Mouse (Mus musculus): ENCODE measurements at regions not wholly inside any gene's neighbourhood (a gene's known extent, or its start where the extent isn't known, plus 50 kb on each side); places are given as distances from the start of the nearest gene placed in this dataset.

DNA sequence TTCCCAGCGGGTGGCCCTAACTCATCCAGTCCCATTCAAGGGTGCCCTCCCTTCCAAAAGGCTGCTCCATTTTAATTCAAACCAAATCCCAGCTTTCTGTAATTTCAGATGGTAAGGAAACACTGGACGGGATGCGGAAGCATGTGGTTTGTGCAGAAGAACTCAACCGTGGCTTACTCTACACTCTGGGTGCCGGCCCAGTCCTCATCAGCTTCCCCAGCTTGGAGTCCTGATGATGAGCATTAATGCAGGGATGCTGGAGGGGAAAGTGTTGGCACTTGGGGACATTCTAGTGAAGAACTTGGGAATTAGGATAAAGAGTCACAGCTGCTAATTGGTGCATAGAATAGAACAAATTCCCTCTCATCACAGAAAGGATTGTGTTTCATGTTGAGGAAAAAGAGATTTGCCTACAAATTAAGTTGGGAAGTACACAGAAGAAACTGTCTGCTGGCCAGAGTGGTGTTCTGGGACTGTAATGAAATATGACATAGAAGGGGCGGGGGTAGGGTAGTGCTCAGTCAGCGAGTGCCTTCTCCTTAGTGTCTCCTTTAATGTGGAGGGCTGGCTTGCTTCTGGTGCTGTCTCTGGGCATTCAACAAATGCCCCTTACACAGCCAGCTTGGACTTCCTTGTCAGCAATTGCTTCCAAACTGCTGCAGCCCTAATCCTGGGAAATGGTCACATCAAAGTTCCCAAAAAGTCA is 285.0 kb upstream of the Bmper start:
- no peak for DNase-seq (ENCODE audit: low spot score)

DNA sequence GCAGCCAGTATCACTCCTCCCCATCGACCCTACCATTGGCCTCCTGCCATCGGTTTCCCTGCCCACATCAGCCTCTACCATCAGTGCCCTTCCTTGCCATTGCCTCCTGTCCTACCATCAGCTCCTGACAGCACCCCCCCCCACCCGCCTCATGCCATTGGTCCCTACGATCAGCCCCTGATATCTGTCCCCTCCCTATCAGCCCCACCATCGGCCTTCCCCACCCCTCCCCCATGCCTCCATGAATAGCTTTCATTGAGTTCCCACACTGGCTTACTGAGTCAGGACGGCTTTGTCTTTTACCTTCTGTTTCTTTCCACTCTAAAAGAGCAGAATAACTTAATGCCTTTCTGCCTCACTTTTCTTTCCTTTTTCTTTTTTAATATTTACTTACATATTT is 277.9 kb upstream of the Bmper start:
- DNase-seq (ENCODE audit: low spot score), result no peak

DNA sequence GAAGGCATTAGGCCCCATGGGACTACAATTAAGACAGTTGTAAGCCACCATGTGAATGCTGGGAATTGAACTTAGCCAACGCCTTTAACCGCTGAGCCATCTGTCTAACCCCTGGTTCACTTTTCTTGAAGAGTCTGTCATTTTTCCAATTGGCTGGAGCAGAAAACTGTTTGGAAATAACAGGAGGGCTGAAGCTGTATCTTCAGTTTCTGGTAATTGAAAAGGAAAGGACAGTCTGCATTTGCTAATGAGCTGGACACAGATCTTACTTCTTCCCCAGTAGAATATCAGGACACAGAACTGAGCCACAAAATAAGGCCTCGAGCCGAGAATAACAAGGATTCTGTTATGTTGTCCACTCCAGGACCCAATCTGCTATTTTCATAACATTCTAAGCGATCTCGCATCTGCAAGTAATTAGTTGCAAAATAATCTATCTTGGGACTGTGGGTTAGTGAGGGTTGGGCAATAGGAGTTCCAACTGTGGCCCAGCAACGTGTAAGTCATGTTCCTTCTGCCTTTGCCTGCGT is 277.4 kb upstream of the Bmper start:
- no peak for DNase-seq (ENCODE audit: low spot score)

DNA sequence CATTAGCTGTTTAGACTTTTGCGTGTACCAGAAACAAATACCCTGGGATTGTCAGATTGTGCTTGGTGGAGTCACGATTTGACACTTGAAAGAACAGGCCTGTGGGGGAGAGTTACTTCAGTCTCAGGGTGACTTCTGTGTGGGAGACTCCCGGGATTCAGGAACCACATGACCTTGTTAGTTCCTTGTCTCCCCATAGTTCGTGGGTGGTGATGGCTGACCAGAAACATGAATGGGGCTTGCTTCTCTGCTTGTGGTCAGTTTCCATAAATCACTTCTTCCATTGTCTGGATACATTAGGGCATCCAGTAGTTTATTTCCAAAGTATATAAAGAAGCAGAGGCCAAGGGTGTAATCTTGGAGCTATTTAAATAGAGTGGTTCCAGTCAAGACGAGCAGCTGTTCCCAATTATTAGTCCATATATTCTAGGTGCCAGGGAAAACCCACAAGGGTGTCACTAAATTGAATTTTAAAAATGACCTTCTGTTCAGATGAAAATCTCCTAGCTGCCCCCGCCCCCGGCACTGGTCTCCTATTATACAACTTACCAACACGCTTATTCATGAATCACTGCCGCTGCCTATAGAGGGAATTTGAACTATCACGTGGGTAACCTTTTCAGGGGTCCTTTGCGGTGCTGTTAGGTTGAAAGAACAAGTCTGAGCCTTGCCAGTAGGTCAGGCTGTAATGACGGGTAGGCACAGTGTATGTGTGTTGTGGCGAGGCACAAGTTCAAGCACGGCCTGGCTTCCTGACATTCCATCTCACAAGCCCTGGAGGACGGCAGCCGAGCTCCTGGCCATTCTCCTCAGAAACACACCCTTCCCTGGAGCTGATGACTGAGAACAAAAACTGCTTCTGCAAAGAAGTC is 270.1 kb upstream of the Bmper start:
- DNase-seq (ENCODE audit: low spot score), result no peak

DNA sequence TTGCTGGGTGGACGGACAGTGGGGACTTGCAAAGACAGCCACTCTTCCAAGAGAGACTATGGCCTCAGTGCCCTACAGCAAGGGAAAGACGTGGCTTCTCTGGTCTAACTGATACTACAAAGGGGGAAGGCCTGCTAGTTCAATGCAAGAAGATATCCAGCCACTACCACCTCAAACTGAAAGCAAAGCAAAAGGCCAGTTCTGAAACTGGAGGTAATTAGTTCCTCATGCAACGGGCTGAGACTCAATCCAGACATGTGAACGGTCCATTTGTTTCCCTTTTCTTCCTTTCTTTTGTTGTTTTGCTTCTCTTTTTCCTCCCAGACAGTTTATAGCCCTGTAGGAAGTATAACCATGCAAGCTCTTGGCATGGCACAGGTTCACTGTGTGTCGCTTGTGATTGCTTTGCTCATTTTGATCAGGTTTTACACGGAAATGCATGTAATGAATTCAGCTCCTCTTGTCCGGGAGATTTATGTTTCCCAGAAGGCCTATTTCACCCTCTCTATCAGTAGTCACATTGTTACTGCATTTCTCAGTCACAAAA is 260.5 kb upstream of the Bmper start:
- no peak for DNase-seq (ENCODE audit: low spot score)

DNA sequence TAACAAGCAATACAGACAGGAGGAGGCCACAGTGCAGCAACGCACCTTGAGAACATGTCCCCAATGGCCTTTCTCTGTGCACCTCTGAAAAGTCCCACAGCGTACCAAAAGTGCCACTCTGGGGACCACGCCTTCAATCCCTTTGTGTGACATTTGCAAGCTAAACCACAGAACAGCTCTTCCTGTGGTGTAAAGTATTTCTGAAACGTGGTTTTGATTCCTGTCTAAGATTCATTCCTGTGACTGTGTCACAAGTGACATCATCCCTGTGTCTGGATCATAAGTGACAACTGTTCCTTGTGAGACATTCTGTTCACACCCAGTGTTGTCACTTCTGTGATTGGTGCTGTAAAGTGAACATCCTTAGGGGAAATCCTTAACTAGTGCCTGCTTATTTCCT is 251.6 kb upstream of the Bmper start:
- no peak for DNase-seq (ENCODE audit: low spot score)

DNA sequence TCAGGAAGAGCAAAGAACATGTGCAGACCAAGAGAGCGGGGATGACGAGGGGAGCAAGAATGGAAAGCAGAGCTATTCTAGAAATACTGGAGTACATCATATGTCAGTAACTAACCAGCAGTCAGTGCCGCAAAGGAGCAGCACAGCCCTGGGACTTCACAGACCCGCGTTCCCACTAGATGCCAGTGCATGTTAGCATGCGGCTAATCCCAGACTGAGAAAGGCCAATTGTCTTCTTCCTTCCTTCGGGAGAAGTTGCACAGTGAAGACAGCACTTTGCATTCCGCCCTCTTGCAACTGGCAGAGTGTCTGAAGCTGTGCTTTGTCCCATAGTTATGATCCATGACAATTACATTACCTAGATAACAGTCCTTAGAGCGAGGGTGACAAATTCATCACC is 246.1 kb upstream of the Bmper start:
- no peak for DNase-seq (ENCODE audit: low spot score)

DNA sequence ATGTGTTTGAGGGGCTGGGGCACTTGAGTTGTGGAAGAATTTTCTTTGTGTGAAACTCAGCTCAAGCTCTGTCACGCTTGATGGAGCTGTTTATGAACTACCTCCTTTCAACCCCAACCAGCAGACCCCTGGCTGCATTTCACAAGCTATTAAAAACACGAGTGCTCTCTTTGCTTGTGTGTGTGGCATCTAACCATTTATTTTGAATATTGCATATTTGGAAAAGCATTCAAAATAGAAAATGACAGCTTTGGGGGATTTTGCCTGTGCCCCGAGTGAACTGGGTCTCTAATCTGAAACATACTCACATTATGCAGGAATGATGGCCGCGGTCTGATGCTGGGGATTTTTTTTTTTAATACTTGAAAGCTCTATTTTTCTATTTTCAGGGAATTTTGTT is 243.2 kb upstream of the Bmper start:
- DNase-seq (ENCODE audit: low spot score), result no peak

DNA sequence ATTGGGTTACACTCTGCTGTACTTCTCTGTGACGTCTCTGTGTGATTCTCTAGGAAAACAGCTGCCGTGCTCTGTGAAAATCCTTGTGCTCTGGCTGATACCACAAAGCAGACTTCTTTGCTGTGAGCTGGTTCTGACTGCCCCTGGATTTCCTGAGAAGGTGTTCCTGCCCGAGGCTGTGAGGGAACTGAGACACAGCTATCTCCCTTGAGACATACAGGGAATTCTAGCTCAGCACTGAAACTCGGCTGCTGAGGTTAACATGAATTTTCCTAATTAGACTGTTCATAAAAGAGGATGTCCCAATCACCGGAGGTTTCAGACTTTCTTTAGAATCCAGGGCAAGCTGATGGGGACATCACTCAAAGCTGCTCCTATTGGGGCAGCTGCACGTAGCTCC is 233.4 kb upstream of the Bmper start:
- DNase-seq (ENCODE audit: low spot score), result no peak

DNA sequence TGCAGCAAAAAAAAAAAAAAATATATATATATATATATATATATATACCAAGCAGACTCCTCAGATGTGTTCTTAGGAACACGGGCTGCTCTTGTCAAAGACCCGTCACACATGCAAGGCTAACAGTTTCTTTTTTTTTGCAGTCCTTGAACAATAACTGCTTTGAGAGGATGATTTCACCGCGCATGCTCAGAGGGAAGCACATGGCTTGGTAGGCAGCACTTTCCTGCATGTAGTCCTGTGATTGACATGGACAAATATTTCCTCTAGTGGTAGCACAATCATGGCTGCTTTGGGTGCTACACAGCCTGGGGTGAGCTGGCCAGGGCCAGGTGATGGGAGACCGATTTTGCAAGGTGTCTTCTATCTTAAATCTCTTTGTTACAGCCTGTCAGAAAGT is 229.3 kb upstream of the Bmper start:
- DNase-seq (ENCODE audit: low spot score), result no peak

DNA sequence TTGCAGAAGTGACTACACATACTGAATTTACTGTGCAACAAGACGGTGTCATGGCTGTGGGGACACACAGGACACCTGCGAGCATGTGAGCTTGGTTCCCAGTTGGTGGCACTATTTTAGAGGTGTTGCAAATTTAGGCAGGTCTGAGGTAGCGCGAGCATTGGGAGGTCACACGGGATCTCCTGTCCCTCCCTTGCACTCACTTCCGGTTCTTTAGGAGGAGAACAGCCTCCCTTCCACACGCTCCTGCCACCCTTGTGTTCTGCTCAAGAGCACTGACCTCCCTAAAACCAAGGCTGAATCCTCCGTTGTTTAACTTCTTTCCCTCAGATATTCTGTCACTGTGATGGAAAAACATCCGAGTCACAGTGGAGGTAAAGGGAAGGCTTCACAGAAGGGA is 227.3 kb upstream of the Bmper start:
- DNase-seq (ENCODE audit: low spot score), result no peak

DNA sequence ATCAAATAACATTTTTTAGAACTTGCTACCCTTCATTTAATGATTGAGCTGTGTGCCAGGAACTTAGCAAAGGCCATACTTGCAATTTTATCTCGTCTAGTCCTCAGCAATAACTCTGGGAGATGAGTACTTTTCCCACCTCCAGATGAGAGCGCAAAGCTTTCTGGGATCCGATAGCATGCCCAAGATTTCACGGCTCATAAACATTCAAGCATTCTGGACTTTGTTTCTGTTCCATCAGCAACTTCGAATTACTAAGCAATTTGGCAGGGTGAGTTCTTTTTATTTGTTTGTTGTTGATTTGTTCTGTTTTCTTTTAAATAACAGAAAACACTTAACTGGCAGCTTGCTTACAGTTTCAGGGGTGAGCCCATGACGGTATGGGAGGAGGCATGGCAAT is 224.6 kb upstream of the Bmper start:
- DNase-seq (ENCODE audit: low spot score), result no peak

DNA sequence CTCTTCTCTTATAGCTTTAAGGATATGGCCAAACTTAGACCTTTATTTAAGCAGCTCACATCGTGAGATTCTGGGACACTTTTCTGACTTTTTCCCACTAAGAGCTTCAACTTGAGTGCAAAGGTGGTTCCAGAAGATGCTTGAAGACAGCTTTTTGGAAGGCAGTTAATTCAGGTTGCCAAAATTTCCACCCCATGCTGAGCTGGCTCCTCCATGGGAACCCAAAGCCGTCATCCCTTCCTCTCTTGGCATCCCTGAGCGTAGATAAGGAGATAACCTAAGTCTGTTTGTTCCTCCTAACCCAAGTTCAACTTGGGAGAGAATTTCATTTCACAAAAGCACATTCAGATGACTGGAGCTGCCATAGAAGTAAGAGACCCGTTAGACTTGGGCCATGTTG is 223.7 kb upstream of the Bmper start:
- no peak for DNase-seq (ENCODE audit: low spot score)

DNA sequence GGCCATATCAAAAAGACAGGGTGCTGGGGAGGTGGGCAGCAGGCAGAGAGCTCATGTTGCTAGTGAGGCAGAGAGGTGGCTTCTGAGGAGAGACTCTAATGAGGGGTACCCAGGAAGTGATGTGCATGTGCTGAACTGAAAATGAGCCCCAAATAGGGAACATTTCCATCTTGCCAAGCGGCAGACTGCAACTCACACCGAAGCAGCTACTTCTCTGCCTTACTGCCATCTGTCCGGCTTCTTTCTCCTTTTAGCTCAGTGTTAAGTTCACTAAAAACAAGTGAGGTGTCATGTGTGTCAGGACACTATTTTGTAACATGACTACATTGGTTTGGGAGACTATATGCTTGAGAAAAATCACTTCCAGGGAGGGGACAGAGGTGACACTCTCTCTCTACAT is 222.7 kb upstream of the Bmper start:
- no peak for DNase-seq (ENCODE audit: low spot score)

DNA sequence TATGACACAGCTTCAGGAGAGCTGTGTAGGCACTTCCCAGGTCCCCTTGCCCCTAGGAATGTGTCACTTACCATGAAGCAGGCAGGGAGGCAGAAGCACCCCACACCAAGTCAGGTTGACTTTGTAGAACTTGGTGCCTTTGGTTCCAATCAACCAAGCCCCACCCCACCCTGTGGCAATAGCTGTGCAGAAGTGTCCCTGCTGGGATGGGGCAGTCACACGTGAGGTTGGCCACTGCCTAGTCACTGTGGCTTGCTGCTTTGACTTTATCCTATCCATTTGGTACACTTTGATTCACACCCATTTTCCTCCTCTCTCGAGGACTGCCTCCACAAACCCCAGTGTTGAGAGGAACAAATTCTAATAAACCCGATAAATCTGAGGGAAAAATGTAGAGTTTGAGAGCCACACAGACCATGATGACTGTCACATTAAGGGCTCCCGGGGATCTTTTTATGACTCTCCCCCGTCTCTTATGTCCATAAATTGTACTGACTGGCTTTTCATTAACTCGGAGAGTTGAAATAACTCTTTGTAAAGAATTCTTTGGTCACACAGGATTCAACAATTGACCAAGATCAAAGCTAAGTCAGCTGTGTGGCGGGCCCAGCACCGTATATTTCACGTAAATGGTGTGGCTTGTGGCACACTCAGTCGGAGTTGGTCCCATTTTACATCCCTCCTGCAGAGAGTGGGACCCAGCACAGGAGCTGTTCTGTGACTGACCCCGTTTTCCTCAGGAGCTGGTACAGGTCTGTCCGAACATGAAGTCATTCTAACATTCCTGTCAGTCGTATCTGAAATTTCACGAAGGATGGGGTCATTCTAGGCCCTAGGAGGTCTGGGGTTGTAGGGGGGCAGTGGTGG is 219.4 kb upstream of the Bmper start:
- DNase-seq (ENCODE audit: low spot score), result no peak

DNA sequence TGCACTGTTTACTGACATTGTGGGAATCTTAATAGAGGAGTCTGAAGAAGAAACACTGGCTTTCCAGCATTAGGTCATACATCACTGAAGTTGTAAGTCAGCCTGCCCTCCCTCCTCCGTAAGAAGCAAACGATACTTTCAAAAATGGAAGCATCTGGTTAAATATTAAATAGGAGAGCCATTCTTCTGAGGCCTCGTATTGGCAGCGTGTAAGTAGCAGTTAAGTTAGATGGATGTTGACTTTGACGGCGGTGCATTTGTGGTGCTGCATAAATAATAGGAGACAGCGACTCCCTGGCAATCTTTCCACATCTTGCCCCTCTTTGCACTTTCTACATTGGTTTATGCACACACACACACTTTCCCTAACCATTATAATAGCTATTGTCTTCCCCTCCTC is 217.9 kb upstream of the Bmper start:
- no peak for DNase-seq (ENCODE audit: low spot score)

DNA sequence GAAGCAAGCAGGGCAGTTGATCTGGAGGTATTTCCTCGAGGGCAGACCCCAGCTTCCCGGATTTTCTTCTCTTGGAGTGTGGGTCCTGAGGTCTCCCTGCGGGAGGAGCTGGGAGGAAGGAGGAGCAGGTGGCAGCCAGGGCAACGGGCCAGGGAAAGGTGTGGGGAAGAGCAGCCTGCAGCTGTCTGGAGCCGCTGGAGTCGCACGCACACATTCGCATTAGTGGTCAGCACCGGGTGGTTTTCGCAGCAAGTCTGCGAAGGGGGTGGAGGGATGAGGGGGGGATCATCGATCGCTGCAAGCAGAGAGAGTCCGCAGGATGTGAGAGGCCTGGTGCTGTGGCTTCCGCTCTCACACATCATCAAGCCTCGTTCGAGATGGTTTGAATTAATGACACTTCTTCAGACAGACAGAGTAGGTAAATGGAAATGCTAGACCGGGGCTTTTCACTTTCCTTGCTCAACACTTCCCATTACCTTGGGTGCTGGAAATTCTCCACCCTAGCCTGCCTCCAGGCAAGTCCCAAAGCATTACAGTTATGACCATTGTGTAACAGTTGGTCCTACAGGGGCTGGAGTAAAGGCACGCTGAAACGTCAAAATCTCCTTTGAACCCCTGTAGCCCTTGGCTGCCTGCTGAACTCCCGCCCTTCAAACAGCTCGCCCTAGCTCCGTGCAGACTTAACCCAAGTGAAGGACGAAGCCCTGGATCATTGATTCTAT is 213.3 kb upstream of the Bmper start:
- DNase-seq (ENCODE audit: low spot score), result no peak

DNA sequence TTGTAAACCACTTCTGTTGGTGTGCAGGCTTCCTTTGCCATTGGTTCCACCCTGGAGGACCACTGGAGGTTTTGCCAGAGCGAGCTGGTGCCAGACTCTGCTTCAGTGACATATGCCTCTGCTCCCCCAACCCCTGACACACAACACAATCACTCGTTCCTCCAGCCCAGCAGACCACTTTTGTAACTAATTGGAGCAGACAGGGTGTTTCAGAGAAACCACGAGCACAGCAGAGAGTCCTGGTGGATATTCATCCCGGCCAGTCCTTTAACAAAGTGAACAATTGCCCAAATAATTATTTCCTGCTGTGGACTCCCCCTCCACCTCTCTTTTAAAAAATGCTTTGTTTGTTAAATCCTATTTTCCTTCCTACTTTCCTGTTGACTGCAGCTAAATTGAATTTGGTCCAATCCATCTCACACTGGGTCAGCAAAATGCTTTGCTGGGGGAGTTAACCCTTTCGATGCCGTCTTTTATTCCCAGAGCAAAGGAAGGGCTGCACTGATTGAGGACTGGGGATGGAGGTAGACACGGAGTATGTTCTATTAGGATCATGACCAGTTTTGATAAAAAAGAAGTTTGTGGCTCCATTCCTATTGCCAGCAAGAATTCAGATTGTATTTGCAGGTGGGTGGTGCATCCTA is 211.4 kb upstream of the Bmper start:
- no peak for DNase-seq (ENCODE audit: low spot score)

DNA sequence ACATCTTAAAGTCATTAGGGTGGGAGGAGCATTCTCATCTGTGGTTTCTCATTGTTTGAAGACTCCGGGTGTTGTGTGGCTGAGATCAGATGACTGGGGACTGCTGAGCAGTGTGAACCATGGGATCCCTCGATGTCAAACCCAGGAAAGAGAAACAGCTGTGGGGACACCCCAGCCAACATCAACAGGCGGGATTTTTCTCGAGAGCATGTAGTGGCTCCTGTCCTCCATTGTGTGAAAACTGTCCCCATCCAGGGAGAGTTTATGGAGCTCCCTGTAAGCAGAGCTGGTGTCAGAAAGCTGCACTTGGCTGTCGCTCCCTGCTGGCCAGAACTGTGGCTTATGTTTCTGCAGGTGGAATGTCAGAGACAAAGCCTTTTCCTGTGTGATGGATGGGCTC is 210.7 kb upstream of the Bmper start:
- no peak for DNase-seq (ENCODE audit: low spot score)

DNA sequence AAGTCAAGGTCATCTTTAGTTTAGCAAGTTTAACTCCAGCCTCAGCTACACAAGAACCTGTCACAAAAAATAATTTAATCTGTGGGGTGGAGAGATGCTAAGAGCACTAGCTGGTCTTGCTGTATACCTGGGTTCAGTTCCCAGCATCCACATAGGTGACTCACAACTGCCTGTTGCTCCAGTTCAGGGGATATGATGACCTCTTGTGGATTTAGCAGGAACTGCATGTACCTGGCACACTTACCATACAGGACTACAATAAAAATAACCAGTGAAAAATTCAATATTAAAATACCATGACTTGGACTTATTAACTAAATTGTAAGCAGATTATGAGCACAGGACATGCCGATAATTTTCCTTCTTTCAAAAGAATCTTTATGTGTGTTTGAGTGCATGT is 206.1 kb upstream of the Bmper start:
- DNase-seq (ENCODE audit: low spot score), result no peak

DNA sequence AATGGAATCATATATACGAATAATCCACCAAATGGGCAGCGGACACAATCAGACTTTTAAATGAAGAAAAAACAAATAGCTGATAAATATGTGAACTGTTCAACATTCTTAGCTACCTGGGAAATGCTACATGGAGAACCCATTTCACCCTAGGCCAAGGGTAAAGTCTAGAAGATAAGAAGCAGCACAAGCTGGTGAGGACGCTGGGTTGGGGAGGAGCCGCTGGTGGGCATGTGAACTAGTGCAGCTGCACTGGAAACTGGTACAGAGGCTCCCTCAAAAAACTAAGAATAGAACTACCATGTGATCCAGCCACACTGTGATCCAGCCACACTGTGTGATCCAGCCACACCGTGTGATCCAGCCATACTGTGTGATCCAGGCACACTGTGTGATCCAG is 198.8 kb upstream of the Bmper start:
- no peak for DNase-seq (ENCODE audit: low spot score)
